Mouse (Mus musculus) heart, embryonic 14.5 days (tissue): ENCODE data around the gene Cyp4x1. TPM values are rescaled to one million over a fixed set of nuclear protein-coding genes. Genes with fewer than 3 reads are reported as not detected.
A peak's percentile ranks its signal among the peaks of the same experiment; 100 is the strongest.

Experiments used
- ATAC-seq: fragments of 200-750 bp; cut with Nextera tagmentation; 2 replicates; pipeline ENCODE4 v1.8.0; 2017; ENCODE audit warnings: low read depth, moderate TSS enrichment; ENCODE audit not compliant: insufficient number of reproducible peaks, insufficient read depth, low FRiP score
- H3K27ac ChIP-seq, 2 experiments: fragments of 200-500 bp in 1 of 2; fragments of 300-500 bp in 1 of 2; sonication (generic) in 1 of 2; replicated peaks in 1 of 2; 2 replicates each; pipeline ENCODE4 v1.5.1; 2012 to 2014; ENCODE audit warnings: low read depth in 2 of 2, low read length in 2 of 2, control low read depth in 1 of 2, mild to moderate bottlenecking in 1 of 2, mixed read lengths in 1 of 2; ENCODE audit not compliant: control insufficient read depth in 1 of 2, insufficient read depth in 1 of 2
- H3K27me3 ChIP-seq: fragments of 300-500 bp; sonication (generic); 2 replicates; pipeline ENCODE4 v1.6.1; 2014; ENCODE audit warnings: mild to moderate bottlenecking, low read length, control low read depth; ENCODE audit not compliant: control insufficient read depth, insufficient read depth
- H3K36me3 ChIP-seq: fragments of 300-500 bp; sonication (generic); 2 replicates; pipeline ENCODE4 v1.6.1; 2014; ENCODE audit warnings: mild to moderate bottlenecking, control low read depth, low read length, mixed read lengths; ENCODE audit not compliant: control insufficient read depth, insufficient read depth
- H3K4me1 ChIP-seq, 2 experiments: fragments of 200-500 bp in 1 of 2; fragments of 300-500 bp in 1 of 2; sonication (generic) in 1 of 2; 2 replicates each; pipeline ENCODE4 v1.6.1; 2012 to 2014; ENCODE audit warnings: low read length in 2 of 2, control low read depth in 1 of 2, mixed read lengths in 1 of 2; ENCODE audit not compliant: control insufficient read depth in 2 of 2, insufficient read depth in 2 of 2
- H3K4me2 ChIP-seq: fragments of 300-500 bp; sonication (generic); 2 replicates; pipeline ENCODE4 v1.6.1; 2014; ENCODE audit warnings: mild to moderate bottlenecking, low read length
- H3K4me3 ChIP-seq, 2 experiments: fragments of 200-500 bp in 1 of 2; fragments of 300-500 bp in 1 of 2; sonication (generic) in 1 of 2; 2 replicates each; pipeline ENCODE4 v1.5.1; 2012 to 2014; ENCODE audit warnings: low read length in 2 of 2, mild to moderate bottlenecking in 2 of 2, control low read depth in 1 of 2, low read depth in 1 of 2, moderate library complexity in 1 of 2; ENCODE audit not compliant: control insufficient read depth in 1 of 2, insufficient read depth in 1 of 2
- H3K9ac ChIP-seq: fragments of 300-500 bp; sonication (generic); 2 replicates; pipeline ENCODE4 v1.6.1; 2014; ENCODE audit warnings: mild to moderate bottlenecking, low read length
- H3K9me3 ChIP-seq: fragments of 300-500 bp; sonication (generic); 2 replicates; pipeline ENCODE4 v1.6.1; 2016; ENCODE audit warnings: low read length, control low read depth; ENCODE audit not compliant: control insufficient read depth
- WGBS: fragments of 180-500 bp; shearing (Covaris S2); extraction: QIAGEN DNeasy Blood & Tissue Kit; methylation state at CpG from one replicate; pipeline ENCODE4 v1.1.7; 2014; 5-methylcytosine and 5-hydroxymethylcytosine counted together
- polyA plus RNA-seq: library from polyadenylated mRNA; unstranded; fragments of >200 nt; fragmentation: Nextera tagmentation; extraction: Ambion mirVana; gene quantifications from 2 replicates; pipeline ENCODE4 v1.2.1, GENCODE M21; 2014

Cyp4x1 gene
- polyA plus RNA-seq, 1 experiment from 2014 or later, result not detected

DNA sequence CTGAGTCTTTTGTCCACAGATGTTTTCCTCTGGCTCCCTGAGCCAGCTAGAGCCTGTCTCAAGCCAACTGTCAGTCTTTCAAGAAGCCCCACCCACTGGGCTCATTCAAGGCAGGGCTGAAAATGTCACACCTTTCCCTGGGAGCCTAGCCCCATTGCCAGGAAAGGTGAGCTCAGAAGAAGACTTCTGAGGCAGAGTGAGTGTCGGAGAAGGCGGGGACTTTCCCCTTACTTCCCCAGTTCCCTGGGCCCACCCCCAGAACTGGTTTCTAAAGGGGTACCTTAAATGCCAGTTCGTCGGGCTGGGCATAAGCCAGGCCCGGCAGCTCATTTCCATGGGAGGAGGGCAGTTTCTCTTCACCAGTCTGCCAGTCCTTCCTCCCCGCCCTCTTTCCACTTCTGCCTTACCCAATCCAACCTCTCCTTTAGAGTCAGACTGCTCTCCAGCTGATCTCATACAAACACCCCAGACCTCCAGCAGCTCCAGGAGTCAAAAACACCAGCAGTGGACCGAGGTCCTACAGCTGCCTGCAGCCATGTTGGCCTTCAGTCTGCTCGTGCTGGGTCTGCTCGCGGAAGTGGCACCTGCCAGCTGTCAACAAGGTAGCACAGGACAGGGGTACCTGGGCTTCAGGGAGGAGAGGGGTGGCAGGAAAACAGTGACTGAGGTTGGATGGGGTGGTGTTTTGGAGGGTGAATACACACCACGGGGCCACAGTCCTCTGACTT, 45.3 kb downstream of the Cyp4x1 start, which contains the start of gene Pdzk1ip1:
Gene Pdzk1ip1 (plus strand): TSS at position 98 of the 728 bp plus-strand sequence.
- H3K36me3 ChIP-seq, result no peaks in the 10 kb centered on the region
- peak within 1 kb of the TSS; percentile 13; the same call in 1 of the 2 replicates for H3K9ac ChIP-seq
- peaks cover 38% of the 10 kb centered on the region for H3K27me3 ChIP-seq
- H3K4me2 ChIP-seq, result peak within 1 kb of the TSS; percentile 53
- WGBS, result 17% methylated on average over 11 of the region's 11 CpGs
- H3K27ac ChIP-seq, result no peak within 1 kb of the TSS
- ATAC-seq, result no peak
- 0 out of 4 replicates have a peak within 1 kb of the TSS, but pooled peaks of 1 of the 2 experiments have one; percentile 14 for H3K4me3 ChIP-seq
- no peaks in the 10 kb centered on the region for H3K9me3 ChIP-seq
- no peaks in the 10 kb centered on the region; a peak in 1 of 4 replicates for H3K4me1 ChIP-seq

DNA sequence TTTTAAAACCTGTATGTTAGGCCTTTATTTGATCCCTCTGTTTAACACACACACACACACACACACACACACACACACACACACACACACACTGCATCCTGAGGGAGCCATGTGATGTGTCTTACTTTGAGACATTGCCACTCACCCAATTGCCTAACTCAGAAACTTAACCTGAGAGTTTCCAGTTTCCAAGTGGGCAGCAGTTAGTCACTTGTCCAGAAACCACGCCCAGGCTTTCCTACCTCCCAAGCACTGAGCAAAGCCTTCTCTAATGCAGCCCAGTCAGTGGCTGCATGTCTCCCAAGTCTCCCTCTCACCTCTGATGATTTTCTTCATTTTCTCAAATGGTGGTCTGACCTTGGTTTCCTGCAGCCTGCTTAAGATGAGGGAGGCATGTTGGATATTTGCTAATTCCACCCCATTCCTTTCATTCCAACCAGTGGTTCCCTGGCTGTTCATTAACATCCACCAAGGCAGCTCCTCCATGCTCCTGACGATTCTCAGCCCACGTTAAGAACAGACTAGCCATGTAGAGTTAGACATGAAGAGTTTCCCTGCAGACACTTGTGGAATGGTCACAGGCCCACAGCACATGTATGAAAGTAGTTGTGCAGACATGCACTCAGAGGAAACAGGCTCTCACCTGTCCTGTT, 47.2 kb downstream of the Cyp4x1 start:
- no peaks in the 10 kb centered on the region for H3K9me3 ChIP-seq
- no peak for ATAC-seq
- no peaks in the 10 kb centered on the region; a peak in 1 of 4 replicates for H3K4me1 ChIP-seq
- H3K27me3 ChIP-seq, result peaks cover 29% of the 10 kb centered on the region
- no peak overlapping the region for H3K4me3 ChIP-seq
- no peaks in the 10 kb centered on the region for H3K36me3 ChIP-seq
- no peak overlapping the region for H3K4me2 ChIP-seq
- WGBS, result 48% methylated on average over 3 of the region's 3 CpGs
- no peak overlapping the region for H3K27ac ChIP-seq
- H3K9ac ChIP-seq, result no peak overlapping the region

DNA sequence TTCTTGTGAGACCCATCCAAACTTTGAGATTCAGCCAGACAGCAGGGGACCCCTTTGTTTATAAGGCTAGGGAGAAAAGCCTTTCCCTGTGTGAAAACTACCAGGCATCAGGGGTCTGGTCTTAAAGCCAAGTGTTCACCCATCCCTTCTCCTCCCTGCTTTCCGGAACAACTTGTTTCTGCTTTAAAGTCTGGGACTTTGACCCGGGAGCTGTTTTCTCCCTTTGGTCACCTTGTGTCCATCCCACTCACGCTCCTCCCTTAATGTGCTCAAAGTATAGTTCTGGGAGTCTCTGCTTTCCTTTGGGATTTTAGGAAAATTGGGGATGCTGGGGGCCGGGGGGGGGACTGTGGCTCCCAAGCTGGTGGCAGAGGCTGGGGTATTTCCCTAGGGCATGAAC, 47.8 kb downstream of the Cyp4x1 start:
- Histone ChIP-seq H3K4me3 (no peak overlapping the region), H3K27ac (no peak overlapping the region), H3K4me2 (no peak overlapping the region), H3K4me1 (no peaks in the 10 kb centered on the region; a peak in 1 of 4 replicates), H3K9ac (no peak overlapping the region), H3K27me3 (peaks cover 29% of the 10 kb centered on the region), H3K9me3 (no peaks in the 10 kb centered on the region), H3K36me3 (no peaks in the 10 kb centered on the region)
- ATAC-seq, result no peak
- 53% methylated on average over 4 of the region's 4 CpGs for WGBS

DNA sequence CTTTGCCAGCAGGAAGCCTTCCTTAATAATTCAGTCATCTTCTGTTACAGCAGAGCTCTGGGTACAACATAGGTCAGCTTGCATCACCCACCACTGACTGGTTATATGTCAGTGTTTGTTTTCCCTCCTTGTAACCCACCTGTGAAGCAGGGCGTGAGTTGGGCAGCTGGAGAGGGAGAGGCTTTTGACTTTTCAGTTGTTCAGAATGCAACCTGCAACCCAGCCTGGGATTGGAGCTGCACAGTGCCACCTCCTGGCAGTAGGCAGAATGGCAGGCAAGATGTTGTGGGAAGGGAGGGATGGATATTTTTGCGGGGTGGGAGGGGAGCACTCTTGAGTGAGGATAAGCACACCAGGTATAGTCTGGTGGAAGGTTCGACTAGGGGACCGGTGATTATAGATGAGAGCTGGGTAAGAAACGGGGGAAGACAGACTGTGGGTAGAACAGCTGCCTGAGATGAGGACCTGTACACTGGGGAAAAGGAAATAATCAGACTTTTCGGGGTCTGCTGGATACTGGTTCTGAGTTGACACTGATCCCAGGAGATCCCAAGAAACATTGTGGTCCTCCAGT, 48.5 kb downstream of the Cyp4x1 start:
- H3K9ac ChIP-seq, result no peak overlapping the region
- no peak overlapping the region for H3K4me3 ChIP-seq
- no peaks in the 10 kb centered on the region for H3K9me3 ChIP-seq
- H3K27me3 ChIP-seq, result peaks cover 29% of the 10 kb centered on the region
- H3K4me1 ChIP-seq, result no peaks in the 10 kb centered on the region; a peak in 1 of 4 replicates
- no peak overlapping the region for H3K27ac ChIP-seq
- ATAC-seq, result no peak
- H3K4me2 ChIP-seq, result no peak overlapping the region
- no peaks in the 10 kb centered on the region for H3K36me3 ChIP-seq
- WGBS, result 17% methylated on average over 6 of the region's 6 CpGs

DNA sequence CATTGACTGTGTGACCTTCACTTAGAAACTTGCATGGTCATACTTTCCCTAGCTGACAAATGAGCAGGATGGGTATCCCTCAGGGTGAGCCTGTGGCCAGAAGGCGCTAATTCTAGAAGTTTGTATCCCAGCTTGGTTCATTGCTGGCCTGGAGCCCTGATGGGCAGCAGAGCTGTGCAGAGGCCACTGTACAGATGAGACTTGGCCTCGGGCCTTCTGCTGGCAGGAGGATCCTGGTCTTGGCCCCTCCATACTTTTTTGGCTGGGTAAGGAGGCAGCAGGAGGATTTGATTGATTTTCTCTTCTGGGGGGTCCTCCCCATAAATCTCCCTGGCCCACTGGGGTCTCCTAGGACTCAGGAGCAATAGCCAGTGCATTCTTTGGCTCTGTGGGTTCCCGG, 51.0 kb downstream of the Cyp4x1 start:
- H3K36me3 ChIP-seq, result no peaks in the 10 kb centered on the region
- H3K9me3 ChIP-seq, result no peaks in the 10 kb centered on the region
- H3K27me3 ChIP-seq, result peaks cover 8% of the 10 kb centered on the region
- ATAC-seq, result no peak
- no peak overlapping the region for H3K4me3 ChIP-seq
- no peak overlapping the region for H3K9ac ChIP-seq
- WGBS, result 73% methylated on average over 3 of the region's 3 CpGs
- H3K4me1 ChIP-seq, result peaks cover 10% of the 10 kb centered on the region in 2 experiments
- no peak overlapping the region for H3K27ac ChIP-seq
- H3K4me2 ChIP-seq, result no peak overlapping the region

DNA sequence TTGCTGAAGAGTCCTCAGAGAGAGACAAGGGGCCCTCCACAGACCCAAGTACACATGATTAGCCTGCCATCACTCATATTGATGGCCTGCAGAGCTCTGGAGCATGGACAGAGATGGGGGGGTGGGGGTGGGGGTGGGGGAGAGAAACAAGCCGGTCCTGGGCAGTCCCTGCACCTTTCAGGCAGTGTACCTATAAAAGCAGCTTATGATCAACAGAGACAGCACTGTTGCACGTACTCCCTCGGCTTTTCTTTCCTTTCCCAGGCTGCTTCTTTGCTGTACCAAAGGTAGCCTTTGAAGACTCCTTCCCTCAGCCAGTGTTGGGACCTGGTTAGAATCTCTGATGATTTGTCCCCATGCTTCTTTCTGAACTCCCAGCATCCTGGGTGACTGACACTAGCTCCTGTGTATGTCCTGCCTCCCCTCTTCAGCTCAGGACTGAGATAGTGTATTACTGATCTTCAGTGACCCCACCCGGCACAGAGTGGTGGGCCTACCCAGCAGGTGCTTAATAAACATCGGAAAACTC, 54.2 kb downstream of the Cyp4x1 start:
- WGBS, result 21% methylated on average over 5 of the region's 5 CpGs
- Histone ChIP-seq H3K36me3 (no peaks in the 10 kb centered on the region), H3K4me3 (no peak overlapping the region), H3K27me3 (no peaks in the 10 kb centered on the region; the same call in 1 of the 2 replicates), H3K27ac (no peak overlapping the region), H3K9ac (no peak overlapping the region), H3K9me3 (no peaks in the 10 kb centered on the region), H3K4me2 (no peak overlapping the region), H3K4me1 (peaks cover 14% of the 10 kb centered on the region in 2 experiments)
- ATAC-seq, result no peak

DNA sequence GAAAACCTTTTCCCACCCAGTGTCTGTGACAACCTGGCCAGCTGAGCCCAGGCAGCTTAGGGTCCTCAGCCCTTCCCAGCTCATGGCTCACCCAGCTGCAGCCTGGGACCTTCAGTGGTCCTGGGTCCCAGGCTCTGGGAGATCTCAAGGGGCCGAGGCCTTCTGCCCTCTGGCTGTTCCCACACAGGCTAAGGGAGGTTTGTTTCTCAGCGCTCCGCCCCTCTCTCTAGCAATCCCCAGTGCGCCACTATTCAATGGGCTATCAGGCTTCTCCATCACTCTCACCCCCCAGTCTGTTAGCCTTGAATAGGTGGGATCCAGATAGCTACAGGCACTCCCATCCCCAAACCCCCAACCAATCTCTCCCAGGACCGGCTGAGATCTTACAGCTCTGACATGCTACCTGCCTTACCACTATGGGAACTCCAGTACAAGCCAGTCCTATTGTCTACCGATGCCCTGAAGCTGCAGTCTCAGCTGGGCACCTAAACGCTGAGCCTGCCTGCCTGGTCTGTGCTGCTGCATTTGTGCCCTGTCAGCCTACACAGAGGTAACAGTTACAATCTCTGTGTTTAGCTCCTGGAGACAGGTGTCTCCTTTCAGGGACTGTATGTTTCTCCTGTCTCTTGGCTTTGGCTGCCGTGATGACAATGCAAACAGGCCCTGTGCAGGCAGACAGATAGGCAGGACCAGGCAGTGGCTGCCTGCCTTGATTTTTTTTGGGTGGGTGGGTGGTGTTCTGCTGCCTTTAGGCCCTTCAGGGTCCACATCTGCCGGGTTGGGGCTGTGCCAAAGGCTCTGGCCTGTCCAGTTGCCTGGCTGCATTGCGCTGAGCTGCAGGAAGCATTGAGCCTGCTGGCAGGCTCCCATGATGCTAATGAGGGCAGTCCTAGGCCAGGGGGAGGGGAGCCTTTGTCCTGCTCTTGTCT, 54.9 kb downstream of the Cyp4x1 start:
- no peaks in the 10 kb centered on the region for H3K36me3 ChIP-seq
- 31% methylated on average over 10 of the region's 10 CpGs for WGBS
- no peaks in the 10 kb centered on the region for H3K9me3 ChIP-seq
- H3K9ac ChIP-seq, result no peak overlapping the region
- no peak overlapping the region for H3K4me3 ChIP-seq
- H3K4me2 ChIP-seq, result no peak overlapping the region
- peaks cover 14 to 16% of the 10 kb centered on the region in 2 experiments for H3K4me1 ChIP-seq
- H3K27ac ChIP-seq, result no peak overlapping the region
- peaks cover 6% of the 10 kb centered on the region; the same call in 1 of the 2 replicates for H3K27me3 ChIP-seq
- peak; percentile 64 for ATAC-seq
